Mouse (Mus musculus) thymus, adult 2 months (tissue): Measurements from ENCODE around the gene Prrg4. TPM values are rescaled to one million over a fixed set of nuclear protein-coding genes. Genes with fewer than 3 reads are reported as not detected.

Experiments used
- DNase-seq: peaks from one replicate; pipeline ENCODE4 v3.0.0; 2021
- H3K27ac ChIP-seq: fragments of 200-500 bp; 2 replicates; pipeline ENCODE4 v1.5.1; 2012; ENCODE audit warnings: low read length, control low read depth; ENCODE audit not compliant: control insufficient read depth, insufficient read depth
- H3K27me3 ChIP-seq: fragments of 200-500 bp; 2 replicates; pipeline ENCODE4 v1.6.1; 2012; ENCODE audit warnings: mild to moderate bottlenecking, low read length, moderate library complexity, mixed read lengths; ENCODE audit not compliant: control insufficient read depth, insufficient read depth
- H3K36me3 ChIP-seq: fragments of 200-500 bp; 2 replicates; pipeline ENCODE4 v1.6.1; 2012; ENCODE audit warnings: mild to moderate bottlenecking, low read length, moderate library complexity; ENCODE audit not compliant: control insufficient read depth, insufficient read depth
- H3K4me1 ChIP-seq: fragments of 200-500 bp; replicated peaks from 2 replicates; pipeline ENCODE4 v1.6.1; 2012; ENCODE audit warnings: low read length; ENCODE audit not compliant: control insufficient read depth, insufficient read depth
- H3K4me3 ChIP-seq: fragments of 200-500 bp; 2 replicates; pipeline ENCODE4 v1.5.1; 2012; ENCODE audit warnings: mild to moderate bottlenecking, low read length, control low read depth, moderate library complexity; ENCODE audit not compliant: control insufficient read depth, insufficient read depth
- CTCF ChIP-seq: fragments of 200-500 bp; IDR thresholded peaks from 2 replicates; pipeline ENCODE4 v1.5.1; 2012; ENCODE audit warnings: mild to moderate bottlenecking, control low read depth, low read length, moderate library complexity, borderline replicate concordance; ENCODE audit not compliant: control insufficient read depth, poor library complexity, insufficient read depth; ENCODE audit errors: extremely low read depth
- POLR2A ChIP-seq: fragments of 200-500 bp; IDR thresholded peaks from 2 replicates; pipeline ENCODE4 v1.6.1; 2012; ENCODE audit warnings: mild to moderate bottlenecking, low read length, control low read depth, moderate library complexity; ENCODE audit not compliant: control insufficient read depth, poor library complexity, insufficient read depth; ENCODE audit errors: extremely low read depth
- whole genome bisulfite sequencing: fragments of 180-500 bp; shearing (Covaris S2); methylation state at CpG from one replicate; pipeline ENCODE4 v1.1.7; 2018; 5-methylcytosine and 5-hydroxymethylcytosine counted together
- polyA plus RNA-seq: library from polyadenylated mRNA; depleted of rRNA; stranded (reverse); fragments of >200 nt; gene quantifications from 2 replicates; pipeline ENCODE4 v1.2.3, GENCODE M21; 2012

Gene Prrg4
- polyA plus RNA-seq, 1 experiment, result 2.4 TPM

DNA sequence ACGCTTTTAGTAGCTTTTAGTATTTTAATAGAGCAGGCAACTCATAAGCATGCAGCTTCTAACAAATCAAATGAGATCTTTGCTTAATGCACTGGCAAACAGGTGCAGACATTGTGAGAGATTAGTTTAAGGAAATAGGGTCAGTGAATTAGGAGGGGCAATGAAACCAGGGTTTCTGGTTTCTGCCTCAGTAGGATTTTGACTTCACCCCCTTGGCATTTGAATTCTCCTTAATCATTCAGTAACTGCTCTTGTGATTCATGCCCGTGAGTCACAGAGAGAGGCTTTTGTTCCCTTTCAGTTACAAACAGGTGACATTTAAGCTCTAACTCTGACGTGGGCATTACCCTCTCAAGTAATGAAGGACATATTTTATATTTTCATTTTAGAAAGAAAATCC is 6.1 kb upstream of the Prrg4 start:
- 82% methylated on average over 3 of the region's 3 CpGs for whole genome bisulfite sequencing
- DNase-seq, result no peak
- TF ChIP-seq POLR2A (no peak), CTCF (no peak)
- no peak overlapping the region for H3K4me3 ChIP-seq
- no peaks in the 10 kb centered on the region for H3K27me3 ChIP-seq
- no peaks in the 10 kb centered on the region for H3K4me1 ChIP-seq
- H3K27ac ChIP-seq, result no peak overlapping the region
- H3K36me3 ChIP-seq, result no peaks in the 10 kb centered on the region

GRCm38 (mm10) chr2:104854836-104855235 is 5.2 kb upstream of the Prrg4 start:
- Histone ChIP-seq H3K4me1 (no peaks in the 10 kb centered on the region), H3K36me3 (no peaks in the 10 kb centered on the region), H3K27ac (no peak overlapping the region), H3K27me3 (no peaks in the 10 kb centered on the region), H3K4me3 (no peak overlapping the region)
- 97% methylated on average over 1 of the region's 1 CpGs for WGBS
- no peak for TF ChIP-seq CTCF
- DNase-seq, result no peak

DNA sequence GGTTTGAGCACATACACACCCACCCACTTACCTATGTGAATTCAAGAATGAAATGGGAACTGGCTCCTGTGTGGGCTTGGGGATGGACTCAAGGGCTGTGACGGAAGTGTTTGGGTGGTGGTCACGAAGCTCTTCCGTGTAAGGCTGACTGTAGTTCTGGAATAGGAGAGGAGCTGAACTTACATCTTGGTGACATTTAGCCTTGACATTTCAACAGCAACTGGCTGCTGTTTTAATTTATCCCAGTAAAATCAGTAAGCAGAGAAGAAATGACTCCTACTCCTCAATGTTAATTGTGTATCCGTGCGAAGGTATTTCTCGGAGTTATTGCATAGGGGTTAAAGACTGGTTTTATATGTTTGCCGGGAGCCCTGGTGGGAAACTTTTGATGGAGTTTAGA is 2.9 kb upstream of the Prrg4 start:
- TF ChIP-seq CTCF (no peak), POLR2A (no peak)
- H3K36me3 ChIP-seq, result no peaks in the 10 kb centered on the region
- peaks cover 10% of the 10 kb centered on the region; the same call in 1 of the 2 replicates for H3K4me1 ChIP-seq
- H3K27me3 ChIP-seq, result no peaks in the 10 kb centered on the region
- WGBS, result 94% methylated on average over 7 of the region's 7 CpGs
- H3K4me3 ChIP-seq, result no peak overlapping the region
- no peak overlapping the region for H3K27ac ChIP-seq
- no peak for DNase-seq

DNA sequence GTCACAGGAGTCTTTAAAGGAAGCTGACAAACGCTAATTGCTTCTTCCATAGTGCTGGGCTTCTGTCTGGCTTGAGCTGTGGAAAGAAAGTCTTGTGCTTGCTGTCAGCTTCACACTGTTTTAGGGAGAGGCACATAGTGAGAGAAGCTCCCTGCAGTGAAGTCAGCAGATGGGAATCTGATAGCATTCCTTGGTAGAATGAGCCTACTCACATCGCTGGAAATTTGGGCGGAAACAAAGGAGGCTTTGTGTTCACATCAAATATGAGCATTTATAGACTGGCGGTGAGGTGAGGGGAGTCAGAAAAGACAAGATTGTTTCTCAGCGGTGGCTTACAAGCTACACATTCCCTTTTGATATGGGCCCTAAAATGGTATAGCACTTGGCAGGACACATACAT is 2.0 kb upstream of the Prrg4 start:
- no peak for DNase-seq
- Histone ChIP-seq H3K27me3 (no peaks in the 10 kb centered on the region), H3K4me1 (peaks cover 12% of the 10 kb centered on the region), H3K36me3 (no peaks in the 10 kb centered on the region), H3K4me3 (no peak overlapping the region), H3K27ac (no peak overlapping the region)
- WGBS, result 84% methylated on average over 5 of the region's 5 CpGs
- TF ChIP-seq CTCF, result no peak
- no peak for TF ChIP-seq POLR2A

GRCm38 (mm10) chr2:104849991-104850359 is 299 bp upstream of the Prrg4 start:
- TF ChIP-seq POLR2A (no peak), CTCF (no peak)
- Histone ChIP-seq H3K36me3 (no peaks in the 10 kb centered on the region), H3K4me3 (peak overlapping the region; percentile 49), H3K27ac (no peak overlapping the region), H3K4me1 (peaks cover 12% of the 10 kb centered on the region), H3K27me3 (no peaks in the 10 kb centered on the region)
- WGBS, result 29% methylated on average over 3 of the region's 3 CpGs
- DNase-seq, result no peak

- H3K4me3 ChIP-seq, result peak overlapping the region; percentile 49; the same call in 1 of the 2 replicates
- 4% methylated on average over 16 of the region's 16 CpGs for WGBS
- DNase-seq, result peak; percentile 31
- peak overlapping the region; percentile 27; the same call in 1 of the 2 replicates for H3K27ac ChIP-seq
- no peaks in the 10 kb centered on the region for H3K27me3 ChIP-seq
- TF ChIP-seq CTCF, result no peak
- no peak for TF ChIP-seq POLR2A
- peaks cover 12% of the 10 kb centered on the region for H3K4me1 ChIP-seq
- H3K36me3 ChIP-seq, result no peaks in the 10 kb centered on the region
Measured at GRCm38 (mm10) chr2:104848235-104849161, 1.2 kb downstream of the Prrg4 start.
